Mouse (Mus musculus) CH12.LX (cell line): Measurements from ENCODE around the gene 4933428G20Rik. TPM values are rescaled to one million over a fixed set of nuclear protein-coding genes. Genes with fewer than 3 reads are reported as not detected.

Experiments used
- DNase-seq: peaks from one replicate; pipeline ENCODE4 v3.0.0-alpha.2; 2013; ENCODE audit errors: extremely low read depth
- H3K27ac ChIP-seq: 2 replicates; pipeline ENCODE4 v1.5.1; 2012; ENCODE audit warnings: low read depth, mild to moderate bottlenecking, control low read depth, moderate library complexity; ENCODE audit not compliant: insufficient read depth
- H3K27me3 ChIP-seq: replicated peaks from 2 replicates; pipeline ENCODE3; 2012; ENCODE audit warnings: inconsistent platforms
- H3K36me3 ChIP-seq, 2 experiments: replicated peaks in 1 of 2; 2 replicates each; pipeline versions ENCODE3 to v1.6.1; 2012; ENCODE audit warnings: inconsistent platforms in 1 of 2, low read length in 1 of 2, mild to moderate bottlenecking in 1 of 2, mixed read lengths in 1 of 2, moderate library complexity in 1 of 2; ENCODE audit not compliant: control insufficient read depth in 1 of 2, insufficient read depth in 1 of 2
- H3K4me1 ChIP-seq, 2 experiments: 2 replicates each; pipeline ENCODE4 v1.6.1; 2012; ENCODE audit warnings: inconsistent platforms in 1 of 2, moderate library complexity in 1 of 2; ENCODE audit not compliant: insufficient read depth in 2 of 2, control insufficient read depth in 1 of 2
- H3K4me2 ChIP-seq: 2 replicates; pipeline ENCODE4 v1.6.1; 2012; ENCODE audit warnings: low read depth, mild to moderate bottlenecking, control low read depth; ENCODE audit not compliant: poor library complexity, insufficient read depth, severe bottlenecking
- H3K4me3 ChIP-seq, 3 experiments: fragments of 150-350 bp in 1 of 3; sonication (generic) in 1 of 3; replicated peaks in 1 of 3; 2 replicates each; pipeline versions ENCODE3 to v1.5.1; 2011 to 2012; ENCODE audit warnings: low read depth in 2 of 3, low read length in 2 of 3, mild to moderate bottlenecking in 2 of 3, moderate library complexity in 2 of 3, control low read depth in 1 of 3, improper control_type of control experiment in 1 of 3, inconsistent platforms in 1 of 3, mixed read lengths in 1 of 3; ENCODE audit not compliant: poor library complexity in 1 of 3
- H3K79me2 ChIP-seq: replicated peaks from 2 replicates; pipeline ENCODE4 v1.6.1; 2012; ENCODE audit warnings: mild to moderate bottlenecking, moderate library complexity; ENCODE audit not compliant: control insufficient read depth, poor library complexity, insufficient read depth, severe bottlenecking; ENCODE audit errors: extremely low read depth
- H3K9ac ChIP-seq: 2 replicates; pipeline ENCODE4 v1.6.1; 2012; ENCODE audit warnings: low read depth, mild to moderate bottlenecking, control low read depth, moderate library complexity; ENCODE audit not compliant: insufficient read depth
- H3K9me3 ChIP-seq: replicated peaks from 2 replicates; pipeline ENCODE3; 2012; ENCODE audit warnings: low read length, inconsistent platforms, mixed read lengths
- CHD1 ChIP-seq: IDR thresholded peaks from 2 replicates; pipeline ENCODE4 v1.6.1; 2012; ENCODE audit warnings: low read depth, low read length, improper control_type of control experiment, inconsistent platforms
- CHD2 ChIP-seq: IDR thresholded peaks from 2 replicates; pipeline ENCODE4 v1.6.1; 2011; ENCODE audit warnings: low read length, improper control_type of control experiment
- CTCF ChIP-seq, 2 experiments: IDR thresholded peaks in 1 of 2; conservative IDR thresholded peaks in 1 of 2; 2 replicates each; pipeline ENCODE4 v1.5.1; 2011 to 2012; ENCODE audit warnings: low read depth in 2 of 2, low read length in 2 of 2, improper control_type of control experiment in 1 of 2, inconsistent platforms in 1 of 2, mild to moderate bottlenecking in 1 of 2, moderate library complexity in 1 of 2
- ELF1 ChIP-seq: IDR thresholded peaks from 2 replicates; pipeline ENCODE4 v1.6.1; 2014; ENCODE audit warnings: low read depth, mild to moderate bottlenecking, inconsistent platforms, low read length, improper control_type of control experiment
- EP300 ChIP-seq: IDR thresholded peaks from 2 replicates; pipeline ENCODE4 v1.6.1; 2011; ENCODE audit warnings: low read length, improper control_type of control experiment
- JUN ChIP-seq: IDR thresholded peaks from 2 replicates; pipeline ENCODE4 v1.6.1; 2011; ENCODE audit warnings: low read depth, mild to moderate bottlenecking, low read length, improper control_type of control experiment, moderate library complexity; ENCODE audit not compliant: insufficient read depth
- MAFK ChIP-seq: IDR thresholded peaks from 2 replicates; pipeline ENCODE4 v1.6.1; 2011; ENCODE audit warnings: low read length, improper control_type of control experiment; ENCODE audit not compliant: insufficient replicate concordance
- MXI1 ChIP-seq: IDR thresholded peaks from 2 replicates; pipeline ENCODE4 v1.6.1; 2011; ENCODE audit warnings: mild to moderate bottlenecking, low read depth, low read length, improper control_type of control experiment
- NELFE ChIP-seq: IDR thresholded peaks from 2 replicates; pipeline ENCODE4 v1.6.1; 2011; ENCODE audit warnings: low read depth, low read length, improper control_type of control experiment
- PAX5 ChIP-seq: IDR thresholded peaks from 2 replicates; pipeline ENCODE4 v1.6.1; 2012; ENCODE audit warnings: low read length, inconsistent platforms, mixed read lengths
- POLR2A ChIP-seq: IDR thresholded peaks from 2 replicates; pipeline ENCODE4 v1.6.1; 2011; ENCODE audit warnings: low read depth, mild to moderate bottlenecking, improper control_type of control experiment, low read length
- POLR2AphosphoS2 ChIP-seq: IDR thresholded peaks from 2 replicates; pipeline ENCODE4 v1.6.1; 2011; ENCODE audit warnings: low read depth, low read length, improper control_type of control experiment
- RAD21 ChIP-seq: IDR thresholded peaks from 2 replicates; pipeline ENCODE4 v1.6.1; 2011; ENCODE audit warnings: low read depth, mild to moderate bottlenecking, low read length, improper control_type of control experiment, moderate library complexity
- SIN3A ChIP-seq: IDR thresholded peaks from 2 replicates; pipeline ENCODE4 v1.6.1; 2012; ENCODE audit warnings: low read length, improper control_type of control experiment, inconsistent platforms
- SMC3 ChIP-seq: IDR thresholded peaks from 2 replicates; pipeline ENCODE4 v1.6.1; 2011; ENCODE audit warnings: low read depth, low read length, improper control_type of control experiment
- UBTF ChIP-seq: IDR thresholded peaks from 2 replicates; pipeline ENCODE4 v1.6.1; 2012; ENCODE audit warnings: low read depth, mild to moderate bottlenecking, inconsistent platforms, low read length, improper control_type of control experiment, moderate library complexity
- USF1 ChIP-seq: IDR thresholded peaks from 2 replicates; pipeline ENCODE4 v1.6.1; 2014; ENCODE audit warnings: low read depth, mild to moderate bottlenecking, inconsistent platforms, low read length, improper control_type of control experiment
- ZKSCAN1 ChIP-seq: IDR thresholded peaks from 2 replicates; pipeline ENCODE4 v1.6.1; 2012; ENCODE audit warnings: low read depth, inconsistent platforms, low read length, improper control_type of control experiment, borderline replicate concordance
- ZMIZ1 ChIP-seq: IDR thresholded peaks from 2 replicates; pipeline ENCODE4 v1.6.1; 2012; ENCODE audit warnings: low read depth, mild to moderate bottlenecking, inconsistent platforms, low read length, improper control_type of control experiment
- dilution Hi-C: fragments of 300-500 bp; cut with MboI; formaldehyde crosslinking; loops from 2 replicates; pipeline ENCODE4 v1.14.3; 2020; ENCODE audit warnings: low sequenced_read_pairs; ENCODE audit not compliant: extremely low pct_unique_long_range_greater_than_20kb, extremely low pct_ligation_motif_present
- in situ Hi-C: fragments of 300-500 bp; cut with MboI; formaldehyde crosslinking; loops from 3 replicates; pipeline ENCODE4 v1.14.3; 2019; ENCODE audit warnings: low sequenced_read_pairs, low pct_ligation_motif_present, low pct_unique_long_range_greater_than_20kb, mixed read lengths
- polyA plus RNA-seq: library from polyadenylated mRNA; unstranded; fragments of >175 nt; gene quantifications from 2 replicates; pipeline ENCODE4 v1.2.1, GENCODE M21; 2012; ENCODE audit warnings: low read depth; ENCODE audit not compliant: insufficient read length
- total RNA-seq, 2 experiments: library from RNA; depleted of rRNA; stranded (reverse); fragments of 300-350 nt in 1 of 2; fragments of >200 nt in 1 of 2; gene quantifications; 2 replicates each; pipeline ENCODE4 v1.2.3; 2012 to 2014

Gene 4933428G20Rik
- total and polyA plus RNA-seq, 3 experiments, result 0.17 to 0.50 TPM; not detected in 1

GRCm38 (mm10) chr11:97477431-97477830 lies 22.7 kb downstream of the 4933428G20Rik start:
- Histone ChIP-seq H3K36me3 (peaks cover 5 to 46% of the 10 kb centered on the region in 2 experiments), H3K4me3 (no peak overlapping the region), H3K79me2 (no peaks in the 10 kb centered on the region), H3K27ac (no peak overlapping the region), H3K9me3 (no peaks in the 10 kb centered on the region), H3K4me2 (no peak overlapping the region), H3K27me3 (no peaks in the 10 kb centered on the region), H3K9ac (no peak overlapping the region), H3K4me1 (peaks cover 0 to 10% of the 10 kb centered on the region in 2 experiments; a peak in 2 of 4 replicates)
- dilution Hi-C loops (no loop called here), in situ Hi-C loops (no loop called here)
- no peak for TF ChIP-seq MAFK
- no peak for TF ChIP-seq NELFE
- DNase-seq, result no peak

DNA sequence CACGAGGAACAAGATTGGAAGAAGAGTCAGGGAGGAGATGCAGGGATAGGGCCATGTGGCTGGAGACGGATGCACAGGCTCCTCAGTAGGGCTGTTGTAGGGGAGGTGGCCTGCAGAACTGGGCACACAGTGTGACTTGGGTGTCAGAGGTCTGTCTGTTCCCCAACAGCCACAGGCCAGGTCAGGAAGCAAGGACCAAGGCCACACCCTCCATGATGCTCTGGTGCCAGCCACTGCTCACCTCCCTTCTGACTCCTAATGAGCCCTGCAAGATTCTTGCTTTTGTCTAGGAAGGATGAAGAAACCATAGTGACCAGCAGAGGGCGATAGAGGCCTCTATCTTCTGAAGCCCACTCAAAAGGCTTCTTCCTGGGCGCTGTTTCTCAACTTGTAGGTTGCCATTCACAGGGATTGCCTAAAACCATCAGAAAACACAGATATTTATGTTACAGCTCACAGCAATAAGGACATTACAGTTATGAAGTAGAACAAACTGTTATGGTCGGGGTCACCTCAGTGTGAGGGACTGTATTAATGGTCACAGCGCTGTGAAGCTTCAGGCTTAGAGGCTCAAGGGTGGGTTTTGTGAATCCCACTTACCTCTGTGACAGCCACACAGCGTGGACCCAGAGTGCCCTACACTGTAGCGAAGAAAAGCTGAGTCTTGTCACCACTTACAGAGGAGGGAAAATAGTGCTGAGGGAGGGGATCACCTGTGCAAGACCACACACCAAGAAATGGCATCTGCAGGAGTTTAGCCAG lies 23.6 kb downstream of the 4933428G20Rik start:
- no peak overlapping the region for H3K27ac ChIP-seq
- no peaks in the 10 kb centered on the region for H3K27me3 ChIP-seq
- H3K9ac ChIP-seq, result no peak overlapping the region
- TF ChIP-seq SMC3 (peak; percentile 86), MAFK (no peak), POLR2A (no peak), CTCF (conservative IDR thresholded peaks at IDR 0.05 in 1 of 2, IDR thresholded peaks at IDR 0.05 in 1 of 2; ENCODE audit: low read depth in 2 of 2, low read length in 2 of 2) (peak; percentile 77 to 92), RAD21 (peak; percentile 76)
- dilution Hi-C loops, result no loop called here
- peaks cover 0 to 1% of the 10 kb centered on the region in 2 experiments; a peak in 2 of 4 replicates for H3K4me1 ChIP-seq
- peaks cover 5 to 46% of the 10 kb centered on the region in 2 experiments for H3K36me3 ChIP-seq
- H3K9me3 ChIP-seq, result no peaks in the 10 kb centered on the region
- DNase-seq, result peak; percentile 88
- no peak overlapping the region for H3K4me3 ChIP-seq
- H3K4me2 ChIP-seq, result no peak overlapping the region
- H3K79me2 ChIP-seq, result no peaks in the 10 kb centered on the region
- in situ Hi-C loops, result no loop called here

- in situ Hi-C loops, result loop anchor here (5.0 kb wide), 1 partner anchor 34 kb away; no protein-coding TSS in a partner anchor
- Histone ChIP-seq H3K27me3 (no peaks in the 10 kb centered on the region), H3K36me3 (peaks cover 6 to 50% of the 10 kb centered on the region in 2 experiments), H3K27ac (no peak overlapping the region)
- DNase-seq, result no peak
- no peak for TF ChIP-seq NELFE
- no peak for TF ChIP-seq USF1
- TF ChIP-seq PAX5, result no peak
- no peak for TF ChIP-seq MAFK
- TF ChIP-seq CHD1, result no peak
- no peak for TF ChIP-seq EP300
- TF ChIP-seq ELF1, result no peak
- TF ChIP-seq CHD2, result no peak
- TF ChIP-seq ZKSCAN1, result no peak
- TF ChIP-seq SIN3A, result no peak
- no peak for TF ChIP-seq POLR2AphosphoS2
- no peak for TF ChIP-seq UBTF
- TF ChIP-seq ZMIZ1, result no peak
- TF ChIP-seq JUN, result no peak
- TF ChIP-seq MXI1, result no peak
- TF ChIP-seq, all 38 proteins: peak for 0
- peaks cover 4 to 9% of the 10 kb centered on the region in 2 experiments for H3K4me1 ChIP-seq
- no peaks in the 10 kb centered on the region for H3K9me3 ChIP-seq
- H3K4me2 ChIP-seq, result no peak overlapping the region
- no peak overlapping the region for H3K4me3 ChIP-seq
- dilution Hi-C loops, result no loop called here
- no peak overlapping the region for H3K9ac ChIP-seq
- H3K79me2 ChIP-seq, result no peaks in the 10 kb centered on the region
Measured at GRCm38 (mm10) chr11:97471276-97471675, 28.9 kb downstream of the 4933428G20Rik start.
